Mouse (Mus musculus) retina, postnatal 1 day (tissue): ENCODE results near the gene Hhat.

Source experiments
- DNase-seq: peaks from one replicate; pipeline ENCODE4 v3.0.0-alpha.2; 2012

Hhat gene

GRCm38 (mm10) chr1:192770495-192771331, at the start of gene Hhat:
Hhat (minus strand) TSS chr1:192771223.
- DNase-seq: peak; percentile 76

GRCm38 (mm10) chr1:192818334-192818733, 47.3 kb upstream of the Hhat start:
- DNase-seq: no peak

- no peak for DNase-seq
These were observed 44.8 kb upstream of the Hhat start for GRCm38 (mm10) chr1:192815789-192816188.

DNA sequence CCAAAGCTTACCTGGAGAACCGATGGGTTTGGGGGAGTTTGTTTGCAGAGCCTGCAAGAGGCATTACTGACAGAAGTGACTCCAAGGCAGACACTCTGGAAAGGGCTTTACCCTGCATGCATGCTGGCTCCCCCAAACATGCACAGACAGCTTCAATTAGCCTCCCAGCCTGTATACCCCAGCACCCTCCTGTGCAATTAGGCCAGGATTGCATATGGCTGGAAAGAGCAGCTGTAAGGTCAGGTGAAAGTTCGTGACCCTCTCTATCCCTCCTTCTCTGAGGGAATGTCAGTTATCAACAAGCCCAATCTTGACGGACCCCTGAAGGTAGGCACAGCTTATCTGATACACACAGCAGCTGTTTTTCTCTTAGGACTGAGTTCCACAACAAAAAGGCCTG, 43.7 kb upstream of the Hhat start:
- no peak for DNase-seq

- no peak for DNase-seq
These were observed 41.7 kb upstream of the Hhat start for GRCm38 (mm10) chr1:192812758-192813157.

DNA sequence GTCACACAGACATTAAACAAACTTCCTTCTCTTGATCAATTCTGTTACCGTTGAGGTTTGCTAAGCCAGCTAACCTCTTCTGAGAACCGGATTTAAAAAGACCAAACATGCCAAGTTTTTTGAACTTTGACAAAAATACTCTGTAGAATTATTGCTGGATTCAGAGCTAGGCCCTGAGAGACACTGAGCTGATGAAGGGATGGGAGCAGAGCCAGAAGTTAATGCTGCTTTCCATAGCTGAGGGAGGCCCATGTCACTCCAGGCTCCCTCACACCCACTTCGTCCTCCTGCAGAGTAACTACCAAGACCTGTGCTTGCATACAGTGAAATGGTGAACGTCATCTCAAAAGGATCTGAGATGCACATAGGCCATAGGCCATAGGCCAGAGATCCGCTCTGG, 41.3 kb upstream of the Hhat start:
- no peak for DNase-seq

DNA sequence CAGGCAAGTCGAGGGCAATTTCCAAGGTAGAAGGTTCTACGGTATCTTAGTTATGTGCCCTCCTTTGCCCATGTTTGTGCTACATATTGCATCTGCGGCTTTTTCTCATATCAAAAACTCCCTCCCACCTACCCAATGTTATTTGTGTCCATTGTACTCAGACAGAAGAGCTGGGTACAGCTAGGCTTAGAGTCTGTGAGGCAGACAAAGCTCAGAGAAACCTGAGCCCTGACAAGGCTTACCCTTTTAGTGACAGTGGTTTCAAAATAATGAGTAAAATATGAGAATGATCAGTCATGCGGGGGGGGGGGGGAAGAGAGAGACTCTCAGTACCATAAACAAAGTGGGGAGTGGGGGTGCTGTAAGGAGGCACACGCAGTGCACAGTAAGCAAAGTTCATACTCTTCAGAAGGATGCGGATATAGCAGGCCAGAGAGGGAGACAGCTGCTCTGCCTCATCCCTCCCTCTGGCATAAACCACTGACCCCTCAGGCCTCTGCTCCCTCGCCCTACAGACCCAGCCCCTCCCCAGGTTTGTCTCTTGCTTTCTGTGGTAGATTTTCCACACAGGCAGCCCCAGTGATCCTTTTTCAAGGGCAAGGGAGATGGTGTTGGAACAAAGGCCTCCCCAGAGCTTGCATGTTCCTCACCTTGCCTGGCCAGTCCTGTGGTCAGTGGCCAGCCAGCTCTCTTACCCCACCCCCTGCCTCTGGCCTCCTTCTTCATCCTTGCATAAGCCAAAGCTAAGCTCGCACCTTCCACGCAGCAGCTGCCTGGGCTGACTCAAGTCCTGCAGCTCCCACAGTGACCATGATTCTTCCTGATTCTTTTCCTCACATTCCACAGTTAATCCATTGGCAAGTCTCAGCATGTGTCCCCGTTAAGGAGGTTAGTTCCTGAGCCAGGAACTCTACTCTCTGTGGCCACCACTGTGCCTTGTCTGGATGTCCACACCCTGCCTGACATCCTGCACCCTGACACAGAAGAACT, 35.4 kb upstream of the Hhat start:
- no peak for DNase-seq

- DNase-seq: no peak
These were observed 29.3 kb upstream of the Hhat start for GRCm38 (mm10) chr1:192800338-192800737.

DNA sequence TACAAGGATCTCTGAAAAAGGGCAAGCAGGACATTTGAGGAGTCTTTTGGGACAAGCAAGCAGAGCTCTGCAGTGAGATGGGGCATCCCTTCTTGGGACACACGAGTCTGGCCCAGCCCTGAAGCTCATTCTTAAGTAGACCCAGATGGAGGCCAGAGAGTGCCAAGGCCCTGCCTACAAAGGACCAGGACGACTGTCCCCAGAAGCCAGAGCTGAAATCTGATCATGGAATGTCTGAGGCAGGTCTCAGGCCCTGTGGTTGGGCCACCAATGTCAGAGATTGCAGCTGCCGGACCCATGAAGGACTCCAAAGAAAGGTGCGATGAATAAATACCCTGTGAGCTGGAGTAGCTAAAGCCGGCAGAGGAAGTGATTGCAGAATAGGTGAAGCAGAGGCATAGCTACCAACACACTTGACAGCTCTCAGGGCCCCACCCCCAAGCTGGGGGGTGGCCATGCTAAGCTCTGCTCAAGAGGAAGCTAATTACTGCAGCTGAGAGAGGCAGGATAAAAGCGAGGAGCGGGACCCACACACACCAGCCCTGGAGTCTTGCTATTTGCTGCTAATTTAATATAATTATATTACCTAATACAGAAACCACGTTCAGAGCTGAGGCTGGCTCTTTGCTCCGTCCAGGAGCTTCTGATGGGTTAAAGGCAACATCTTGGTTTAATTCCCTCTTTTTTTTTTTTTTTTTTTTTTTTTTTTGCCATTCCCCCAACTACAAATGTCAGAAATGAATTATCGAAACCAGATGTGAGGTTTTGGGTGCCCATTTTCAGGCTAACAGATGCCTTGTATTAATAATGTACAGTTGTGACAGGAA, 28.4 kb upstream of the Hhat start:
- no peak for DNase-seq

DNA sequence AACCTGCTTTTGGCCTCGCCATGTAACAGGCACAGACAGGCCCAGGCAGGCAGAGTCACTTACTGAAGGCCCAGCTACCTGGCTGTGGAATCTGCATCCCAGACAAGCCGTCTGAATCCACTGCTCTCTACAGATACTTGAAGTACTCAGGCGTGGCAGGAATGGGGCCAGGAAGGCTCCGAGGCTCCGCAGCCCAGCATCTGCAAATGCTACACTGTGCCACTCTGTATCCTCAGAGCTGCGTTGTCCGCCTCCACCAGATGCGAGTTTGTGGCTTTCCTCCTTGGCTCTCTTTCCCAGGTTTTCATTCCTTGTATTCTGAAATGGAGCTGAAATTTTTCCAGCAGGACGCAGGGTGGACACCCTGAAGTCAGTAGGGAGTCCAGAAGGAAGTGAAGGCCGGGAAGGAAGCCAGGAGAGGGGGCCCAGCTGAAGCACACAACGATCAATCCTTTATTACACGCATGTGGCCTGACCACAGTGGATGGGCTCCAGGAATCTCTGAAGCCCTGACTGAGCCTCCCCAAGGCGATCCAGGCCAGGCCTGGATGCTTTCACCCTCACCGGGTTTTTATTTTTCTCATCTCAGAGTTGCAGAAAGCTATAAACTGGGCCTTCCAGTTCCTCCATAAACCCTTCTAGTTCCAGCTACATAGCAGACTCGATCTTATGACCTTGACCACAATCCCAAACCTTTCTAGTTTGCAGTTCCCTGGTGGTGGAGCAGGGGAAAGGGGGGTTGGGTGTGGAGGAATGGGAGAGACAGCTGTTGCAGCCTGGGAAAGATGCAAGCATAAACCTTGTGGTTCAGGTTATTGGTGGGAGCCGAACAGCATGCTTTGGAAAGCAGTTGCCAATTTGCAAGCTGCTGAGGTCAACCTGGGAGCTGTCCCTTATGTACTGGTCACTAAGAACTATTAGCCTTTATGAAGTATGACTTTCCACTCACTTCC, 27.5 kb upstream of the Hhat start:
- no peak for DNase-seq

GRCm38 (mm10) chr1:192797011-192797274, 25.9 kb upstream of the Hhat start:
- no peak for DNase-seq

GRCm38 (mm10) chr1:192796201-192797010, 25.4 kb upstream of the Hhat start:
- peak; percentile 38 for DNase-seq

DNA sequence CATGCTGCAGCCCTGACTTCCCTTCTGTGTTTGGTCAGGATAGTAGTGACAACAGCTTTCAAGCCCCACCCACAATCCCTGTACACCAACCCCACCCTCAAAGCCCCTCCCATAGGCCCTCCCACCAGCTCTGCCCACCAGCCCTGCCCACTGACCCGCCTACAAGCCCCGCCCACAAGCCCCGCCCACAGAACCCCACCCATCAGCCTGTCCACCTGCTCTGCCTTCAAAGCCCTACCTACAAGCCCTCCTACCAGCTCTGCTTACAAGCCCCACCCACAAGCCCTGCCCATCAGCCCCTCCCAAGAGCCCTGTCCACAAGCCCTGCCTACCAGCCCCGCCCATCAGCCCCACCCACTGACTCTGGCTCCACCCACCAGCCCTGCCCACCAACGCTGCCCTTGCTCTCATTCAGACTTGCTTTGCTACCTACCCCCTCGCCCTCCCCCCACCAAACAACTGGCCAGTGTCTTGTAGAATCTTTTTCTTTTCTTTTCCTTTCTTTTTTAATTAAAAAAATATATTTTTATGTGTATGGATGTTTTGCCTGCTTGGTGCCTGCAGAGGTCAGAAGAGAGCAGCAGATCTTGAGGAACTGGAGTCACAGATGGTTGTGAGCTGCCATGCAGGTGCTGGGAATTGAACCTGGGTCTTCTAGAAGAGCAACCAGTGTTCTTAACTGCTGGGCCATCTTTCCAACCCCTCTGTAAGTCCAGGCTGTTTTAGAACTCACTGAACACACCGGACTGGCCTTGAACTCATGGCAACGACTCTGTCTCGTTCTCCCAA, 24.1 kb upstream of the Hhat start:
- no peak for DNase-seq

DNA sequence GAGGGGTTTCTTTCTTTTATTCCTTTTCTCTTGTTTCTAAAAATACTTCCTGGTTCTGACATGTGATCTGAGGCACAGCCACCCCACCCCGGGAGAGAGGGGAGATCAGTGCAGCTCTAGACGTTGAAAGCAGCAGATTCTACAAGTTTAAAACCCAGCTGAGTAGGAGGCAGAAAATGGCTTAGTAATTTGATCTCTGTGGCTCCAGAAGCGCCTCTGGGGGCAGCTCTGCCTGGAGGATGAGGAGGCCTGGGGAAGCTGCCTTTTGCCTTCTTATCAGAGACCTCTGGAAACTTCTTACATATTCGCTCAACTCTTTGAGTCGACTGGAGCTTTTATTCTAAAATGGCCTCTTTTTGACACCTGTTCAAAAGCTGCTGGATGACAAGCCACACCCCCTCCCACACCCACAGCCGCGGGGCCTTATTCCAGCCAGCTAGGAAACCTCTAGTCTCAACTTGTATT, 20.9 kb upstream of the Hhat start:
- no peak for DNase-seq

DNA sequence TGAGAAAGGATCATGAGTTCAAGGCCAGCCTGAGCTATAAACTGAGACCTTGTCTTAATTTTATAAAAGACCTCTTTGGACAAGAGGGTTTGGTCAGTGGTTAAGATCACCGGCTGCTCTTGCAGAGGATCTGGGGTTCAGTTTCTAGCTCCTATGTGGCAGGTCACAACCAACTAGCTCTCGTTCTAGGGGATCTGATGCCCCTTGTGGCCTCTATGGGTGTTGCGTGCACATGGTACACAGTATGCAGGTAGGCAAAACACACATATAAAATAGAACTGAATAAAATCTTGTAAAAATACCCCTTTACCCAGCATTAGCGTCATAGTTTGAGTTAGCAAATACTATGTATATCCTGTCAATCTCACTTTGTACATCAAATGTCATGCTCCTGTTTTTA, 19.4 kb upstream of the Hhat start:
- DNase-seq: no peak

DNA sequence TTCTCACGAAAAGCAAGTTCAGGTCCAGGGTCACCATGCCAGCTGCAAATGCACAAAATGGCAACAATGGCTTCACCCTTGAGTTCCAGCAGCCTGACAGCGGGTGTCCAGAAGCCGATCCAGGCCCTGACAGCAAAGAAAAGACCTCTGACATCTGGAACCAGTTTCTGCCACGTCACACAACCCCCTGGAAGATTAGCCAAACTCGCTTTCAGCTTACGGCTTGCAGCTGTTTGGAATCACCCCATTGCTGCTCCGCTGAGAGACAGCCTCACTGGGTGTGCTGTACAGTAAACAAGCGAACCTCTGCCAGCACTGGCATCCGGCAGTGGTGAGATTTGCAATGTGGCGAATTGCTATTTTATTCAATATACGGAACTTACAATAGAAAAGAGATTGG, 18.8 kb upstream of the Hhat start:
- no peak for DNase-seq

- no peak for DNase-seq
These were observed 18.1 kb upstream of the Hhat start for GRCm38 (mm10) chr1:192789111-192789522.

- no peak for DNase-seq
These were observed 15.2 kb upstream of the Hhat start for GRCm38 (mm10) chr1:192786194-192786593.

DNA sequence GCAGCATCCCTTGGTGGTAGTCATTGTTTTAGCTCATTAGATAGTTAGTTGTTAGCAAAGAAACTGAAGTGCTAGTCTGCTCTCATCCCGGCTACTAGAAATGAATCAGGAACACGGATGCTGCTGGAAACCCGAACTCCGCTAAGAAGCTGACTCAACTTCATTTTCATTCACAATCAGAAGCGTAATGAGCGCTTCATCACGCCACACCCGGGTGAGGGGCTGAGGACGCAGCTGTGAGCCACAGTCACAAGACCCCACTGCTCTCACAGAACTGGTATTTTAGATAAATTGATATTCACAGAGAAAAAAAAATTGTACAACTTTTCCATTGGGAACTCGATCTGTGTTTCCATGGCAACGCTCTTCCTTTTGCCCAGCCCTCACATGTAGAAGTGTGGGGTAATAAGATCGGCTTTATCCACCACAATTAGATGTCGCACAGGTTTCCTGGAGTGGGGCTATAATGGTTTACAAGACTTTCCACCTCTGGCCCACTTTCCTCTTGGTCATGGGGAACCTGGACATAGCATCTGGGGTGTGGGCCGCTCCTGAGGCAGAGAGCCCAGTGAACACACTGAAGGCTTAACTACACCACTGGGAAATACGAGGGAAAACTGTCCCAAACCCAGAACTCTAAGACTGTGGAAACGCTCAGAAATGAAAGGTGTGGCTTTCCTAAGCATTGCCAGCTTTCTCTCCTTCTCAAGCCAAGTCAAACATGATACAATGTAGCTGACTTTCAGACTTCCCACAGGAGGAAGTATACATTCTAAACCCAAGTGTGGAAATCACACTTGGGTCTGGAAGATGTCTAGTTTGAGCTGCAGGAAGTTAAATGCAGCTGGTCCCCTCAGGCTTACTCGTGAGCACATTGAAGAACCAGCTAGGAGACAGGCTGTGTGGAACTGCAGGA, 14.3 kb upstream of the Hhat start:
- no peak for DNase-seq
